Mouse (Mus musculus): Measurements from ENCODE around the gene Fam136a. TPM values are rescaled to one million over a fixed set of nuclear protein-coding genes. Genes with fewer than 3 reads are reported as not detected.
"Not testable (repeated sequence)": the region's sequence is repeated elsewhere in the genome, so short reads cannot be mapped to it uniquely, and the experiment has no call there.

The Fam136a gene
- total RNA-seq (2021): 10 to 100 TPM; 29.2 to 31.6 TPM
- long read RNA-seq, transcript Fam136a-201 (3 exons, 1,643 nt): major isoform, 40 of 57 reads
- long read RNA-seq, partial matches to known transcripts: 6 of 57 reads
- long read RNA-seq, other reads (novel, unspliced or antisense): 10 of 57 reads

DNA sequence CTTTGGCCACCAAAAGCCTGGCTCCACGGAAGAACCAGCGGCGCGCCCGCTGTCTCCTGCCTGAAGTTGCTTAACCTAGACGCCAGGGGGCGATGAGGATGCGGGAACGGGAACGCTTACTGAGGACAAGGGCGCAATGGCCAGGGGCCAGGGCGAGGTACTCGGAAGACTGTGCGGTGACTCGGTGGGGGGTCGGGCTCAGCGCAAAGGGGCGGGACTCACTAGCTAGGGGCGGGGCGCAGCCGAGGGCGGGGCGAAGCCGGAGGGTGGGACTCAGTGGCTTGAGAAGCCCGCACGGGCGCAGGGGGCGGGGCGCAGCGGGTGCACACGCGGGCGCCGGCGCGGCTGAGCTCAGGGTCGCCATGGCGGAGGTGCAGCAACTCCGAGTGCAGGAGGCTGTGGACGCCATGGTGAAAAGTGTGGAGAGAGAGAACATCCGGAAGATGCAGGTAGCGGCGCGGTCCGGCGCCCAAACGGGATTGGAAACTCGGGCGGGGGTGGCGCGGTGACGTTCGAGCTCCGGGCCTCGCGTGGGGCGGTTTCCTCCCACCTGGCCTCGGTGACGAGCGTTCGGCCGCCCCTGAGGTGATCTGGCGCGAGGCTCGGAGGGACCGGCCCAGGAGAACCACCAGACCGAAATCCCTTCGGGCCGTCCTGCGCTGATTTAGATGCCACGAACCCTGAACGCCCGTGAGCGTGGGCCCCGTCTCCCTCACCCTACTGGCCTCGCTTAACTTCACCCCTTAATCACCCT lies at the start of gene Fam136a:
Gene Fam136a (plus strand): TSS at position 276 of the 754 bp plus-strand sequence.
- DNase-seq (ENCODE audit: low spot score in 2 of 2): peak; percentile 85 to 94

DNA sequence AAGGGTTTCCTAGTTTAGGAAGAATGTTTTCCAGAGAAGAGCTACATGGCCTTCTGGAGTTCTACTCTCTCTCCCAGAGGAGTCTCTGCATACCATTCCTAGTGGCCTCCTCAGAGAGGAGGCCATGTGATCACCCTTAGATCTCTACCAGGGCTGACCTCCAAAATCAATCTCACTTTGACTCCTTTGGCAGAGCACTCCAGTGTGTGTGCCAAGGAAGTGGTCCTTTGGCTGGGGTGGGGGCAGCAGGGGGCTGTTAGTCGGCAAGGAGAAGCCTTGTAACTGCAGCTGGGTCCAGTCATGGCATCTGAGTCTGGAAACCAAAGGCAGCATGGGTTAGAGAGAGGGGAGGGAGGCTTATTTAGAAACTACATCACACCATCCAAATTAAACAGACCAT lies 48.4 kb upstream of the Fam136a start:
- no peak for DNase-seq (ENCODE audit: low spot score in 2 of 2)

DNA sequence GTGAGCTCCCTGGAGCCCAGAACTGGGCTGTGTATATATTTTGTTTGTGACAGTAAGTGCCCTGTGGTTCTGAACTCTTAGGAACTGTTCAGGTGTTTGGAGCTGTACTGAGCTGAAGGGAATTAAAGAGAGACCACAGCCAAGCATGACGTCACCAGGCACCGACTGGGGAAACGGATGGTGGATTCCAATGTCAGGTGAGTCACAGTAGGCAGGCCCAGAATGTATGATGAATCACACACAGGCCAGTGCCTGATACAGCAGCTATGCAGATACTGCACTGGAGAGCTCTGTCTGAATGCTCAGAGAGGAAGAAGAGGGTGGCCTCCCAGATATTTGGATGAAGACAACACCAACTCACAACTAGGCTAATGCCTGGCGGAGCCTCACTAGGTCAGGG lies 46.6 kb upstream of the Fam136a start:
- DNase-seq (ENCODE audit: low spot score in 2 of 2): peak in 1 of 2 experiments; percentile 23

- DNase-seq (ENCODE audit: low spot score in 2 of 2): peak in 1 of 2 experiments; percentile 50
Observed at GRCm38 (mm10) chr6:86322031-86322563, 43.3 kb upstream of the Fam136a start.

- no peak for DNase-seq (ENCODE audit: low spot score in 2 of 2)
Observed at GRCm38 (mm10) chr6:86322991-86323390, 42.5 kb upstream of the Fam136a start.

DNA sequence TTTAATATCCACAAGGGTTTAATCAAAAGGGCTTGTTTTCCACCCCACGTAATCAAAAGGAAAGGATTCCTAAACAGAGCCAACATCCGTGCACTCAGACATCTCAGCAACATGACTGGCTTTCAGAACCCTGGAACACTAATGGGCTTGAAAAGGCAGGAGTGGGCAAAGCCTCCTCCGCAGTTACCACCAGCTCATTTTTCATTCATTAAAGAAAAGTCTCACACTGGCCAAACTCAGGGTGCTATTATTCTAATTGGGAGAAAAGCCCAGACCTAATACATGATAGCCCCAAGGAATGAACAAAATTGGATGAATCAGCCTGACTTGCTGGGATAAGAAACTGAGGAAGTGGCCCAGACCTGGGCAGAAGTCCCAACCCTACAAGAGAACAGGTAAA lies 41.0 kb upstream of the Fam136a start:
- DNase-seq (ENCODE audit: low spot score in 2 of 2): no peak

GRCm38 (mm10) chr6:86325646-86326045 lies 39.8 kb upstream of the Fam136a start:
- no peak for DNase-seq (ENCODE audit: low spot score in 2 of 2)

- peak; percentile 69 to 76 for DNase-seq (ENCODE audit: low spot score in 2 of 2)
Observed at GRCm38 (mm10) chr6:86326866-86327265, 38.6 kb upstream of the Fam136a start.

- DNase-seq (ENCODE audit: low spot score in 2 of 2): no peak
Observed at GRCm38 (mm10) chr6:86328369-86328768, 37.1 kb upstream of the Fam136a start.

GRCm38 (mm10) chr6:86329943-86330342 lies 35.5 kb upstream of the Fam136a start:
- DNase-seq (ENCODE audit: low spot score in 2 of 2): no peak

GRCm38 (mm10) chr6:86335121-86335849 lies 30.2 kb upstream of the Fam136a start:
- no peak for DNase-seq (ENCODE audit: low spot score in 2 of 2)

DNA sequence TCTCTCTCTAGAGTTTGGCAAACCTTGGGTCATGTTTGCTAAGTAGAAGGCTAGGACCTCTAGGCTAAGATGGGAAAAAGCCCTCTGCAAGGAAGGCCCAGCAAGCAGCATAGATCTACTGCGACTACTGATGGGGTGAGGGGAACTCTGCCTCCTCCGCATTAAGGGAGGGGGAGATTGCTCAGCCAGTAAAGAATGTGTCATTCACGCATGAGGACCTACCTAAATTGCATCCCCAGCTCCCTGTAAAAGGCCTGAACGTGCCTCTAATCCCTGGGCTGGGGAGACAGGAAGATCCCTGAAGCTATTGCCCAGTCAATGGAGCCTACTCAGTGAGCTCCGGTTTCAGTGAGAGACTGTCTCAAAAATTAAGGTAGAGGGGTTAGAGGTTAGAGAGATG lies 29.6 kb upstream of the Fam136a start:
- no peak for DNase-seq (ENCODE audit: low spot score in 2 of 2)

DNA sequence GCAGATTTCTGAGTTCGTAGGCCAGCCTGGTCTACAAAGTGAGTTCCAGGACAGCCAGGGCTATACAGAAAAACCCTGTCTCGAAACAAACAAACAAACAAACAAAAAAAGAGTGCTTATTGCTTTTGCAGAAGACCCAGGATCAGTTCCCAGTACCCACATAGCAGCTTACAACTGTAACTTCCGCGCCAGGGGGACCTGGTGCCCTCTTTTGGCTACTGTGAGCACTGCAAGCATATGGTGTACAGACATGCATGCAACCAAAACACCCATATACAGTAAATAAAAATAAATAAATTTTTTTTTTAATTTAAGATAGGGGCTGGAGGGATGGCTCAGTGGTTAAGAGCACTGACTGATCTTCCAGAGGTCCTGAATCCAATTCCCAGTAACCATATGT lies 29.1 kb upstream of the Fam136a start:
- DNase-seq (ENCODE audit: low spot score in 2 of 2): not testable (repeated sequence)

DNA sequence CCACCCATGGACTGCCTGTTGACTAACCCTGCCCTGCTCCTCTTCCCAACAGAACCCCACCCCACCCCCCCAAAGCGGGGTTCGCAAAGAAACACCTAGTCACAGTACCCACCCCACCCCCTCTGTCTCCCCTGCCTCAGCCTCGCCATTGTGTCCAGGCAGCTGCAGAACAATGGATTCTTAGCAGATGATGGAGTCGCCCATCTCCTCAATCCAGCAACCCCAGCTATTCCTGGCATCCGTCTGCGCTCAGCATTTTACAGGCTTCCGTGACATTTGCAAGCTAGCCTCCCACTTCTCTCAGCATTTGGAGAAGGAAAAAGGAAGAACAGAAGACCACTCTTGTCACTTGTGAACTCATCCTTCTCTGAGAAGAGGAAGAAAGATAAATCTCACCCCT lies 21.8 kb upstream of the Fam136a start:
- peak in 1 of 2 experiments; percentile 44 for DNase-seq (ENCODE audit: low spot score in 2 of 2)

GRCm38 (mm10) chr6:86346063-86346462 lies 19.4 kb upstream of the Fam136a start:
- no peak for DNase-seq (ENCODE audit: low spot score in 2 of 2)

DNA sequence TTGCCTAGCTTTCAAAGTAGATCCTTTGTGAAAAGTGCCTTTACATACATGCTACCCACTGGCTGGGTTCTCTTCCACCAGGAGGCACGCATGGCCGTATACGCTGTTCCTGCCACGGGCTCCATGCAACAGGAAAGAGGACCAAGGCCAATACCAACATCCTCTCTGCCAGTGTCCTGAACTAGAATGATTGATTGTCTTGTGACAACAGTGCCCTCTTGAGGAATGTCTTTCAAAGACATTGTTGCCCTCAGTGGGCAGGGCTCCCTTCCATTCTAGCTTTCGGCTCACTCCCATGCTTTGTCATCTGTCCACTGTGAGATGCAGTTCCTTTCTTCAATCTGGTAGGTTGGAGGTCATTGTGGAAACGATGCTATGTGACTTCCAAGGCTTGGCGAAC lies 16.2 kb upstream of the Fam136a start:
- peak in 1 of 2 experiments; percentile 68 for DNase-seq (ENCODE audit: low spot score in 2 of 2)

- DNase-seq (ENCODE audit: low spot score in 2 of 2): no peak
Observed at GRCm38 (mm10) chr6:86354948-86355347, 10.5 kb upstream of the Fam136a start.

- no peak for DNase-seq (ENCODE audit: low spot score in 2 of 2)
Observed at GRCm38 (mm10) chr6:86356956-86357355, 8.5 kb upstream of the Fam136a start.

DNA sequence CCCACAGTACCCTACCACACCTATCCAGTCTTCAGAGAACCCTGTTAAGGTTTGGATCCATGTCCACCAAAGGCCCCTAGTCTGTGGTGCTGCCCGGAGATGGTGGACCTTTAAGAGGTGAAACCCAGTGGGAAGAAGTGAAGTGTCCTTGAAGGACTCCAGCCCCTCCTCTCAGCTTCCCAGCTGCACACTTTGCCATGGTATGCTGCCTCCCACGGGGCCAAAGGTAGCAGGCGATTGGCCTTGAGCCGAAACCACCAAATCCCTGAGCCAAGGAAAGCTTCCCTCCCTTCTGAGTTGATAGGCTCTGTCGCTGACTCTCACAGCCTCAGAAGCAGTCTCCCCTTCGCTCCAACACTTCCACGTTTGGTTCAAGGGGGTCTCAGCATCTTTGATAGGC lies 4.8 kb upstream of the Fam136a start:
- no peak for DNase-seq (ENCODE audit: low spot score in 2 of 2)

- DNase-seq (ENCODE audit: low spot score in 2 of 2): no peak
Observed at GRCm38 (mm10) chr6:86361373-86361772, 4.1 kb upstream of the Fam136a start.

- DNase-seq (ENCODE audit: low spot score in 2 of 2): peak; percentile 68 to 88
Observed at GRCm38 (mm10) chr6:86364442-86365141, 854 bp upstream of the Fam136a start.

All from layer of hippocampus, adult 18-20 months (tissue).